Mouse (Mus musculus): ENCODE measurements around the gene S100a10. TPM values are rescaled to one million over a fixed set of nuclear protein-coding genes. Genes with fewer than 3 reads are reported as not detected.

The S100a10 gene
- total RNA-seq, 2 experiments from 2014 or later, result 155 to 260 TPM

- ATAC-seq (replicated peaks; ENCODE audit: poor library complexity), result peak; percentile 50
Measured at GRCm38 (mm10) chr3:93579317-93580038, 24.6 kb downstream of the S100a10 start.

- ATAC-seq (replicated peaks; ENCODE audit: poor library complexity), result no peak
Measured at GRCm38 (mm10) chr3:93580039-93580403, 25.1 kb downstream of the S100a10 start.

- ATAC-seq (replicated peaks; ENCODE audit: poor library complexity), result no peak
Measured at GRCm38 (mm10) chr3:93580946-93581345, 26.1 kb downstream of the S100a10 start.

GRCm38 (mm10) chr3:93581687-93582086 is 26.8 kb downstream of the S100a10 start:
- ATAC-seq (replicated peaks; ENCODE audit: poor library complexity), result no peak

GRCm38 (mm10) chr3:93583056-93583455 is 28.2 kb downstream of the S100a10 start:
- ATAC-seq (replicated peaks; ENCODE audit: poor library complexity), result no peak

- ATAC-seq (replicated peaks; ENCODE audit: poor library complexity), result no peak
Measured at GRCm38 (mm10) chr3:93589629-93590028, 34.7 kb downstream of the S100a10 start.

- ATAC-seq (replicated peaks; ENCODE audit: poor library complexity), result peak; percentile 53; the same call in 1 of the 2 replicates
Measured at GRCm38 (mm10) chr3:93590256-93590655, 35.4 kb downstream of the S100a10 start.

GRCm38 (mm10) chr3:93592100-93592499 is 37.2 kb downstream of the S100a10 start:
- ATAC-seq (replicated peaks; ENCODE audit: poor library complexity), result no peak

- ATAC-seq (replicated peaks; ENCODE audit: poor library complexity), result no peak
Measured at GRCm38 (mm10) chr3:93592976-93593375, 38.1 kb downstream of the S100a10 start.

- peak; percentile 71 for ATAC-seq (replicated peaks; ENCODE audit: poor library complexity)
Measured at GRCm38 (mm10) chr3:93593512-93593911, 38.6 kb downstream of the S100a10 start.

- no peak for ATAC-seq (replicated peaks; ENCODE audit: poor library complexity)
Measured at GRCm38 (mm10) chr3:93596632-93597031, 41.8 kb downstream of the S100a10 start.

GRCm38 (mm10) chr3:93597221-93597913 is 42.5 kb downstream of the S100a10 start:
- peak; percentile 89 for ATAC-seq (replicated peaks; ENCODE audit: poor library complexity)

- no peak for ATAC-seq (replicated peaks; ENCODE audit: poor library complexity)
Measured at GRCm38 (mm10) chr3:93597970-93598369, 43.1 kb downstream of the S100a10 start.

GRCm38 (mm10) chr3:93600206-93600605 is 45.3 kb downstream of the S100a10 start:
- ATAC-seq (replicated peaks; ENCODE audit: poor library complexity), result no peak

- ATAC-seq (replicated peaks; ENCODE audit: poor library complexity), result no peak
Measured at GRCm38 (mm10) chr3:93601903-93602302, 47.0 kb downstream of the S100a10 start.

GRCm38 (mm10) chr3:93608970-93609369 is 54.1 kb downstream of the S100a10 start:
- ATAC-seq (replicated peaks; ENCODE audit: poor library complexity), result peak; percentile 91

Other genes starting within 250 kb of the S100a10 start
- not detected in 2 replicates for gene Hrnr, start 235.3 kb upstream of the S100a10 start, total RNA-seq (2015)
- not detected in 2 replicates for gene Hrnr, start 235.3 kb upstream of the S100a10 start, total RNA-seq (2017)
- gene Rptn, start 161.4 kb upstream of the S100a10 start, total RNA-seq (2015), result not detected in 2 replicates
- not detected in 2 replicates for gene Rptn, start 161.4 kb upstream of the S100a10 start, total RNA-seq (2017)
- 0.20 and 0.24 TPM in 2 replicates for gene Tchh, start 112.8 kb upstream of the S100a10 start, total RNA-seq (2015)
- 0.10 TPM in 1 of 2 replicates, not detected in the other for gene Tchh, start 112.8 kb upstream of the S100a10 start, total RNA-seq (2017)
- not detected in 2 replicates for gene Tchhl1, start 86.3 kb upstream of the S100a10 start, total RNA-seq (2015)
- not detected in 2 replicates for gene Tchhl1, start 86.3 kb upstream of the S100a10 start, total RNA-seq (2017)
- gene S100a11, start 34.6 kb upstream of the S100a10 start, total RNA-seq (2015), result 1,747 and 1,792 TPM in 2 replicates
- 99.3 and 111 TPM in 2 replicates for gene S100a11, start 34.6 kb upstream of the S100a10 start, total RNA-seq (2017)
- not detected in 2 replicates for gene Tdpoz2, start 97.6 kb downstream of the S100a10 start, total RNA-seq (2015)
- not detected in 2 replicates for gene Tdpoz2, start 97.6 kb downstream of the S100a10 start, total RNA-seq (2017)
- gene Tdpoz1, start 121.2 kb downstream of the S100a10 start, total RNA-seq (2015), result not detected in 2 replicates
- not detected in 2 replicates for gene Tdpoz1, start 121.2 kb downstream of the S100a10 start, total RNA-seq (2017)
- not detected in 2 replicates for gene Gm37596, start 138.0 kb downstream of the S100a10 start, total RNA-seq (2015)
- not detected in 2 replicates for gene Gm37596, start 138.0 kb downstream of the S100a10 start, total RNA-seq (2017)
- gene Gm5773, start 217.9 kb downstream of the S100a10 start, total RNA-seq (2015), result not detected in 2 replicates
- gene Gm5773, start 217.9 kb downstream of the S100a10 start, total RNA-seq (2017), result not detected in 2 replicates
- not detected in 2 replicates for gene Tdpoz4, start 241.3 kb downstream of the S100a10 start, total RNA-seq (2015)
- not detected in 2 replicates for gene Tdpoz4, start 241.3 kb downstream of the S100a10 start, total RNA-seq (2017)

Measured in megakaryocyte progenitor cell, adult 5-6 weeks (primary cell).